Mouse (Mus musculus) midbrain, embryonic 16.5 days (tissue): Measurements from ENCODE around the gene Zfp668. TPM values are rescaled to one million over a fixed set of nuclear protein-coding genes. Genes with fewer than 3 reads are reported as not detected.
A peak's percentile ranks its signal among the peaks of the same experiment; 100 is the strongest.

ENCODE experiments used
- ATAC-seq: fragments of 200-750 bp; cut with Nextera tagmentation; 2 replicates; pipeline ENCODE4 v1.8.0; 2017; ENCODE audit warnings: moderate TSS enrichment
- H3K27ac ChIP-seq: fragments of 300-500 bp; sonication (generic); 2 replicates; pipeline ENCODE4 v1.5.1; 2014; ENCODE audit warnings: mild to moderate bottlenecking, low read length, mixed read lengths
- H3K27me3 ChIP-seq: fragments of 300-500 bp; sonication (generic); 2 replicates; pipeline ENCODE4 v1.6.1; 2014; ENCODE audit warnings: low read depth, low read length, mixed read lengths; ENCODE audit not compliant: control insufficient read depth, insufficient read depth
- H3K36me3 ChIP-seq: fragments of 300-500 bp; sonication (generic); 2 replicates; pipeline ENCODE4 v1.6.1; 2014; ENCODE audit warnings: mild to moderate bottlenecking, low read length, moderate library complexity, mixed read lengths; ENCODE audit not compliant: control insufficient read depth, insufficient read depth
- H3K4me1 ChIP-seq: fragments of 300-500 bp; sonication (generic); 2 replicates; pipeline ENCODE4 v1.6.1; 2014; ENCODE audit warnings: mild to moderate bottlenecking, low read length, mixed read lengths; ENCODE audit not compliant: control insufficient read depth, insufficient read depth
- H3K4me2 ChIP-seq: fragments of 300-500 bp; sonication (generic); 2 replicates; pipeline ENCODE4 v1.6.1; 2014; ENCODE audit warnings: mild to moderate bottlenecking, low read length, mixed read lengths
- H3K4me3 ChIP-seq: fragments of 300-500 bp; sonication (generic); 2 replicates; pipeline ENCODE4 v1.5.1; 2014; ENCODE audit warnings: low read depth, mild to moderate bottlenecking, low read length, moderate library complexity, mixed read lengths
- H3K9ac ChIP-seq: fragments of 300-500 bp; sonication (generic); 2 replicates; pipeline ENCODE4 v1.6.1; 2014; ENCODE audit warnings: low read depth, low read length, mixed read lengths
- H3K9me3 ChIP-seq: fragments of 300-500 bp; sonication (generic); replicated peaks from 2 replicates; pipeline ENCODE4 v1.6.1; 2014; ENCODE audit warnings: mild to moderate bottlenecking, low read length, mixed read lengths; ENCODE audit not compliant: control insufficient read depth, poor library complexity, severe bottlenecking
- whole genome bisulfite sequencing: fragments of 180-500 bp; shearing (Covaris S2); extraction: QIAGEN DNeasy Blood & Tissue Kit; methylation state at CpG from one replicate; pipeline ENCODE4 v1.1.7; 2014; 5-methylcytosine and 5-hydroxymethylcytosine counted together
- polyA plus RNA-seq: library from polyadenylated mRNA; unstranded; fragments of >200 nt; fragmentation: Nextera tagmentation; extraction: Ambion mirVana; gene quantifications from 2 replicates; pipeline ENCODE4 v1.2.1, GENCODE M21; 2015

Gene Zfp668
- polyA plus RNA-seq, 1 experiment from 2014 or later: 37.8 TPM

DNA sequence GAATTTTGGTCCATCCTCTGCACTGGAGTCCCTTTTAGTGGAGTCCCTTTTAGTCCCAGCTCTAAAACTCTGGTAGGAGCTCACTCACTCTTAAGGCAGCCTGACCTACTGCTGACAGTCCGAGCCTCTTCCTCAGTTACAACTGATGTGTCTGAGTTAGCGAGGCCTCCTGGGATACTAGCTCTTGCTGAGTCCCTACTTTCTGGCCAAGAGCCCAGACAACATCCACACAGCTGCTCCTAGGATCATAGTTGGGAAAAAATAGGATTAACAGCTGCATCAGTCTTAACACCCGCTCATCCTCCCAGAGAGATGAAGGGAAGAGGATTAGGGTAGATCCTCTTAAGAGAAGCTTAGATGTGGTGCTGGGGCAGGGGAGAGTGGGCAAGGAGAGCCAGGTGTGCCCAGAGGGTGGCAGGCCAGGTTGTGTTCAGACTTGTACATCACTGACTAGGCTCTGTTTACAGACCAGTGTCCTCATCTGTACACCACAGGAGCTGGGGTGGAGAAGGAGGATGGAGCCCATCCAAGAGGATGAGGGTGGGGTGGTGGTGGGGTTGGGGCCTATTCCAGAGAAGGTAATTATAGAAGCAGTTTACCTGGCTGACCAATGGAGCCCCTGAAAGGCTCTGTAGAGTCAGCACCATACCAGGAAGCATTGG, 7.3 kb downstream of the Zfp668 start:
- Histone ChIP-seq H3K4me1 (peaks cover 13% of the 10 kb centered on the region), H3K36me3 (peaks cover 34% of the 10 kb centered on the region), H3K27me3 (no peaks in the 10 kb centered on the region), H3K4me2 (no peak overlapping the region), H3K9ac (no peak overlapping the region), H3K9me3 (no peaks in the 10 kb centered on the region), H3K27ac (no peak overlapping the region), H3K4me3 (no peak overlapping the region)
- peak; percentile 32; the same call in 1 of the 2 replicates for ATAC-seq
- WGBS: 49% methylated on average over 3 of the region's 3 CpGs

GRCm38 (mm10) chr7:127867641-127868040, 9.0 kb downstream of the Zfp668 start:
- no peak overlapping the region for H3K4me3 ChIP-seq
- H3K27ac ChIP-seq: no peak overlapping the region
- no peak overlapping the region for H3K4me2 ChIP-seq
- ATAC-seq: no peak
- no peak overlapping the region for H3K9ac ChIP-seq
- no peaks in the 10 kb centered on the region; the same call in 1 of the 2 replicates for H3K4me1 ChIP-seq
- WGBS: 96% methylated on average over 18 of the region's 18 CpGs
- no peaks in the 10 kb centered on the region for H3K27me3 ChIP-seq
- H3K9me3 ChIP-seq: no peaks in the 10 kb centered on the region
- peaks cover 35% of the 10 kb centered on the region for H3K36me3 ChIP-seq

DNA sequence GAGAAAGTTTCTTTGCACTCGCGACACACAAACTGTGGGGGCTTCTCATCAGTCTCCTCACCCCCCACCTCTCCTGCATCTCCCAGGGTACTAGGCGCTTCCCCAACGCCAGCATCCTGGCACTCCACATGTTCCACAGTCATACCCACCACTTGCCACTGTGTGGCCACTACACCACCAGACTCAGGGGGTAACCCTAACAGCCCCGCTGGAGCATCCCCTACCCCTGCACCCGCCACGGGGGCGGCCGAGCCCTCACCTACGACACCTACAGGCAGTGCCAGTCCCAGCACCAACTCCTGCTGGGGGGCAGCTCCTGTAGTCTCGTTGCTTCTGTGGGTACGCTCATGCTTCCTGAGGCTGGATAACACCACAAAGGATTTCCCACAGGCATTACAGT, 10.2 kb downstream of the Zfp668 start:
- WGBS: 92% methylated on average over 12 of the region's 12 CpGs
- no peaks in the 10 kb centered on the region; the same call in 1 of the 2 replicates for H3K4me1 ChIP-seq
- no peak overlapping the region for H3K27ac ChIP-seq
- H3K4me3 ChIP-seq: no peak overlapping the region
- no peak overlapping the region for H3K4me2 ChIP-seq
- H3K27me3 ChIP-seq: no peaks in the 10 kb centered on the region
- H3K9me3 ChIP-seq: no peaks in the 10 kb centered on the region
- peaks cover 35% of the 10 kb centered on the region for H3K36me3 ChIP-seq
- H3K9ac ChIP-seq: no peak overlapping the region
- peak; percentile 55; the same call in 1 of the 2 replicates for ATAC-seq

DNA sequence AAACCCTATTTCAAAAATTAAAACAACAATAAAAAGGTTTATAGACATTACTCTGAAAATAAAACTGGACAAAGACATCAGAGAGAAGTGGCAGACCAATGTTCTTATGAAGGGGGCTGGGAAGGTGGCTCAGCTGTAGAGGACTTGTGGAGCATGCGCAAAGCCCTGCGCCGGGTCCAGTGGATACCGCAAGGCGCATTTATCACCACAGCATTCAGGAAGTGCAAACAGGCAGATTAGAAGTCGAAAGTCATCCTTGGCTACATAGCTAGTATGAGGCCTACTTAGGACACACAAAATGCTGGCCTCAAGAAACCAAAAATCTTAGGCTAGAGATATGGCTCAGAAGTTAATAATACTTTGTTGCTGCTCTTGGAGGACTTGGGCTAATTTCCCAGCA, 18.4 kb downstream of the Zfp668 start:
- ATAC-seq: no peak
- Histone ChIP-seq H3K27me3 (no peaks in the 10 kb centered on the region), H3K27ac (no peak overlapping the region), H3K4me1 (no peaks in the 10 kb centered on the region), H3K4me3 (no peak overlapping the region), H3K9ac (no peak overlapping the region), H3K36me3 (no peaks in the 10 kb centered on the region), H3K9me3 (no peaks in the 10 kb centered on the region), H3K4me2 (no peak overlapping the region)
- WGBS: 95% methylated on average over 6 of the region's 6 CpGs

DNA sequence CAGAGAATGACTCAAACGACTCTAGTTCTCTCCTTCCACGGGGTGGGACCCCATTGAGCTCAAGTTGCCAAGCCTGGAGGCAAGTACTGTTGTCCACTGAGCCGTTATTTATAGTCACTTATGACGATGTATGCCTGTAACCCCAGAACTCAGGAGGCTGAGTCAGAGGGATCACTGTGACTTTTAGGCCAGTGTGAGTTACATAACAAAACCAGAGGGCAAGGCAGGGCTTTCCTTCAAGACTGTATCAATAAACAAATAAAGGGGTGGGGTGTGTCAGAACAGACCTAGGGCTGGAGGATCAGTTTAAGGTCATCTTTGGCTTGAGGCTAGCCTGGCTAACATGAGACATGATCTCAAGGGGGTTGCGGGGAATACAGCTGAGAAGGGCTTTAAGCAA, 25.7 kb downstream of the Zfp668 start:
- 77% methylated on average over 5 of the region's 5 CpGs for WGBS
- H3K4me2 ChIP-seq: no peak overlapping the region
- H3K27me3 ChIP-seq: no peaks in the 10 kb centered on the region
- no peaks in the 10 kb centered on the region for H3K4me1 ChIP-seq
- no peaks in the 10 kb centered on the region for H3K9me3 ChIP-seq
- ATAC-seq: no peak
- H3K4me3 ChIP-seq: no peak overlapping the region
- no peak overlapping the region for H3K27ac ChIP-seq
- no peaks in the 10 kb centered on the region for H3K36me3 ChIP-seq
- H3K9ac ChIP-seq: no peak overlapping the region

DNA sequence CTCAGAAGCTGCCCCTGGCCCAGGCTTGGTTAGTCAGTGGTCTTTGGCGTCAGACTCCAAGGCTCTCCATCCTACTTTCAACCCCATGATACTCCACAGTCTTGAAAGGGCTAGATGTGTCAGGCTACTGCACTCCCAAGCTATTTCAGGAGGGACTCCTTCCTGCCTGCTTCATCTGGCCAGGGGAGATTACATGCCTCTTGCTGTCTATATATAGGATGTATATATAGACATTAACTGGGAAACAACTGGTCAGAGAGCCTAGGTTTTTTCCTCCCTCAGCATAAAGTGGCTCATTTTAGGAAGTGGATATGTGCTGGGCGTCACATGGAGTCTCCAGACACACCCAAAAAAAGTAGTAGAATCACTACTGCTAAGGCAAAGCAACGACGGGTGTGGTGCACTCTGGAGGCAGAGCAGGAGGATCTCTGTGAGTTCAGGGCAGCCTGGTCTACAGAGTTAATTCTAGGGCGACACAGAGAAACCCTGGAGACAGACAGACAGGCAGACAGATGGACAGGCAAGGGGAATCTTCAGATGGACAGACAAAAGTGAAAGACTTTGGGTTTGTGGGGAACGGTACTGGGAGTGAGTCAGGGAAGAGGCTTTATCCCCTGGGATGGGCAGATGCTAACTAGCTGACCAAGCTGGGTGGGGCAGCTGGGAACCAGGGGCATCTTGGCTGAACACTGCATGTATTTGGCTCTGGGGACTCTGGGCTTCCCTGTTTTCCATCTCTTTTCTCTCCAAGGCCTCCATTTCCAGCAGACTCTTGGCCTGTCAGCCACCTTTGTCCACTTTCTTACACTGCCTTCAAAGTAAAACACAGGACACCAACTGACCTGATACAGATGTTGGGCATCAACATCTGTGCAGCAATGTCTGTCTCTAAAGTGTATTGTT, 26.4 kb downstream of the Zfp668 start:
- Histone ChIP-seq H3K27me3 (no peaks in the 10 kb centered on the region), H3K27ac (no peak overlapping the region), H3K4me2 (no peak overlapping the region), H3K4me1 (no peaks in the 10 kb centered on the region), H3K9ac (no peak overlapping the region), H3K9me3 (no peaks in the 10 kb centered on the region), H3K4me3 (no peak overlapping the region), H3K36me3 (no peaks in the 10 kb centered on the region)
- ATAC-seq: no peak
- 80% methylated on average over 6 of the region's 6 CpGs for WGBS

DNA sequence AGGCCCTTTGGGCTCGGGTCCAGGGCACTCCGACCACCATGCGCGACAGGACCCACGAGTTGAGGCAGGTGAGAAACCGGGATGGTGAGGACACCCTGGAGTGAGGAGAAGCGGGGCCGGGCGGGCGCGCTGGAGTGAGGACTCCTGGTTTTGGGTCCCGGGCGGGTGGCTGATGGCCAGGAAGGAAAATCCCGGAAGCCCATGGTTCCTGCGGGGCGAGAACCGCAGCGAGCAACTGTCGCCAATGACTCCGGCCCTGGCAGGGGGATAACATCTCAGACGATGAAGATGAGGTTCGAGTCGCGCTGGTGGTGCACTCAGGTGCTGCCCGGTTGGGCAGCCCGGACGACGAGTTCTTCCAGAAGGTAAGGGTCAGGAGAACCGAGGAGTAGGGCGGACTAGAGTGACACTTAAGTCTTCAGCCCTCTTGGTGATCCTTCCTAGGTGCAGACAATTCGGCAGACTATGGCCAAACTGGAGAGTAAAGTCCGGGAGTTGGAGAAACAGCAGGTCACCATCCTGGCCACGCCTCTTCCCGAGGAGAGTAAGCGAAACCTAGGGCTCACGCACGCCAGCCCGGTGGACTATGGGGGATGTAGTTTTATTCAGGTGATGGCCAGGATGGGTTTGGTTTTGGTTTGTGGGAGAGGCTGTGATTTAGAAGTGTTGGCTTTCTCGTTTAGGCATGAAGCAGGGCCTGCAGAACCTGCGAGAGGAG, 34.5 kb downstream of the Zfp668 start:
- ATAC-seq: peak; percentile 72
- Histone ChIP-seq H3K9ac (peak overlapping the region; percentile 74), H3K4me3 (peak overlapping the region; percentile 55), H3K4me2 (peak overlapping the region; percentile 98), H3K36me3 (no peaks in the 10 kb centered on the region), H3K27ac (peak overlapping the region; percentile 88), H3K9me3 (no peaks in the 10 kb centered on the region), H3K27me3 (no peaks in the 10 kb centered on the region), H3K4me1 (peaks cover 14% of the 10 kb centered on the region; the same call in 1 of the 2 replicates)
- WGBS: under 1% methylated on average over 40 of the region's 40 CpGs

GRCm38 (mm10) chr7:127841340-127842000, 35.2 kb downstream of the Zfp668 start:
- ATAC-seq: peak; percentile 95
- peaks cover 14% of the 10 kb centered on the region; the same call in 1 of the 2 replicates for H3K4me1 ChIP-seq
- H3K36me3 ChIP-seq: no peaks in the 10 kb centered on the region
- peak overlapping the region; percentile 55 for H3K4me3 ChIP-seq
- H3K27me3 ChIP-seq: no peaks in the 10 kb centered on the region
- no peaks in the 10 kb centered on the region for H3K9me3 ChIP-seq
- peak overlapping the region; percentile 74 for H3K9ac ChIP-seq
- WGBS: under 1% methylated on average over 28 of the region's 46 CpGs
- peak overlapping the region; percentile 98 for H3K4me2 ChIP-seq
- peak overlapping the region; percentile 88 for H3K27ac ChIP-seq
